Mouse (Mus musculus): ENCODE data around the gene Nthl1.

GRCm38 (mm10) chr17:24595126-24596072, 37.1 kb upstream of the Nthl1 start:
- TF ChIP-seq POLR2A (IDR thresholded peaks at IDR 0.05; ENCODE audit: extremely low read depth, insufficient read depth, low read length), result no peak
- TF ChIP-seq CTCF (IDR thresholded peaks at IDR 0.05; ENCODE audit: low read depth, low read length), result 0 out of 2 replicates have a peak, but pooled peaks have one; percentile 20
